Mouse (Mus musculus): Measurements from ENCODE around the gene Bcl11a. TPM values are rescaled to one million over a fixed set of nuclear protein-coding genes. Genes with fewer than 3 reads are reported as not detected.

The Bcl11a gene
- polyA plus RNA-seq, 1 experiment from 2014 or later, result 10.3 TPM

GRCm38 (mm10) chr11:24171675-24172285 lies 93.9 kb downstream of the Bcl11a start:
- ATAC-seq, result no peak
- 73% methylated on average over 5 of the region's 5 CpGs for WGBS (ENCODE audit: insufficient replicate concordance)
- Histone ChIP-seq H3K4me3 (ENCODE audit: low read depth, low read length) (no peak overlapping the region), H3K9ac (replicated peaks) (no peak overlapping the region), H3K27me3 (ENCODE audit: insufficient read depth, low read length) (no peaks in the 10 kb centered on the region), H3K9me3 (ENCODE audit: low read length) (no peaks in the 10 kb centered on the region), H3K4me1 (ENCODE audit: insufficient read depth) (no peaks in the 10 kb centered on the region), H3K4me2 (ENCODE audit: low read depth, low read length) (no peak overlapping the region), H3K27ac (ENCODE audit: low read depth) (no peak overlapping the region), H3K36me3 (replicated peaks; ENCODE audit: insufficient read depth, low read length) (no peaks in the 10 kb centered on the region)
- DNase-seq, result no peak
- TF ChIP-seq EP300 (IDR thresholded peaks at IDR 0.05; ENCODE audit: low read depth), result no peak
- TF ChIP-seq CTCF (IDR thresholded peaks at IDR 0.05; ENCODE audit: low read depth), result no peak

DNA sequence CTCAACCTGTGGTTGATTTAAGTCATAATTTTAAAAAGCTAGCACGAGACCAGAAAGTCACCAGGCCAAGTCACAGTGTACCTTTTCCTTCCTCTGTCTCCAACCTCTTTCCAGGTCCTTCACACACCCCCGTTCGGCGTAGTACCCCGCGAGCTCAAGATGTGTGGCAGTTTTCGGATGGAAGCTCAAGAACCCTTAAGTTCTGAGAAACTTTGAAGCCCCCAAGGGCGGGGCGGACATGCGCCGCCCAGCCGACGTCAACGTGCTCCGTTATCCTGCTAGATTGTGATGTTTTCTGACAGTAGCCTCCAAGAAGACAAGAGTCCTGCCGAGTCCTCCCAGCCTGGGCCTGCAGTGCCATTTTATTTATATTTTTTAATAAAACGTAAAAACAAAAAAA lies 94.7 kb downstream of the Bcl11a start:
- TF ChIP-seq CTCF (IDR thresholded peaks at IDR 0.05; ENCODE audit: low read depth) (no peak), EP300 (IDR thresholded peaks at IDR 0.05; ENCODE audit: low read depth) (no peak)
- H3K4me2 ChIP-seq (ENCODE audit: low read depth, low read length), result no peak overlapping the region
- H3K27me3 ChIP-seq (ENCODE audit: insufficient read depth, low read length), result no peaks in the 10 kb centered on the region
- no peak overlapping the region for H3K9ac ChIP-seq (replicated peaks)
- H3K4me1 ChIP-seq (ENCODE audit: insufficient read depth), result no peaks in the 10 kb centered on the region
- WGBS (ENCODE audit: insufficient replicate concordance), result 88% methylated on average over 17 of the region's 17 CpGs
- ATAC-seq (no peak), DNase-seq (no peak)
- H3K36me3 ChIP-seq (replicated peaks; ENCODE audit: insufficient read depth, low read length), result no peaks in the 10 kb centered on the region
- H3K9me3 ChIP-seq (ENCODE audit: low read length), result no peaks in the 10 kb centered on the region
- no peak overlapping the region for H3K4me3 ChIP-seq (ENCODE audit: low read depth, low read length)
- no peak overlapping the region for H3K27ac ChIP-seq (ENCODE audit: low read depth)

DNA sequence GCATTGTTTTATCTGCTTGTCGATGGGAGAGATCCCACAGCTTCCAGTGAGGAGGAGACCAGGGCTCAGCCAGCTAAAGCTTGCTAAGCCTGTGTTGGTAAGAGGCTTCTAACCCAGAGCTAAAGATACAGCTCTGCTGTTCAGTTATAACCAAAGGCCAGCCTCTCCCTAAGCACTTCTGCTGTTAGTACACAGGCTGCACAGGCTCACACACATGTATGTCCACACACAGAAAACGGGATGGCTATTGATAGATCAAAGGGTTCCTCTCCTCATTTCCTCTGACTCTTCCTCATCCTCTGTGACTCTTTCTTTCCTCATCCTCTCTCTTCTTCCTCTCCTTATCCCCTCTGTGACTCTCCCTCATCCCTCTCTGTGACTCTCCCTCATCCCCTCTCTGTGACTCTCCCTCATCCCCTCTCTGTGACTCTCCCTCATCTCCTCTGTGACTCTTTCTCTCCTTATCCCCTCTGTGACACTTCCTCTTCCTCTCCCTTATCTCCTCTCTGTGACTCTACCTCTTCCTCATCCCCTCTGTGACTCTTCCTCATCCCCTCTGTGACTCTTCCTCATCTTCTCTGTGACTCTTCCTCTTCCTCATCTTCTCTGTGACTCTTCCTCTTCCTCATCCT lies 96.4 kb downstream of the Bcl11a start:
- Histone ChIP-seq H3K27ac (ENCODE audit: low read depth) (no peak overlapping the region), H3K4me3 (ENCODE audit: low read depth, low read length) (no peak overlapping the region), H3K4me2 (ENCODE audit: low read depth, low read length) (no peak overlapping the region), H3K9me3 (ENCODE audit: low read length) (no peaks in the 10 kb centered on the region), H3K27me3 (ENCODE audit: insufficient read depth, low read length) (no peaks in the 10 kb centered on the region), H3K4me1 (ENCODE audit: insufficient read depth) (no peaks in the 10 kb centered on the region), H3K36me3 (replicated peaks; ENCODE audit: insufficient read depth, low read length) (no peaks in the 10 kb centered on the region), H3K9ac (replicated peaks) (no peak overlapping the region)
- no peak for DNase-seq
- TF ChIP-seq CTCF (IDR thresholded peaks at IDR 0.05; ENCODE audit: low read depth), result no peak
- ATAC-seq, result no peak
- 76% methylated on average over 2 of the region's 2 CpGs for WGBS (ENCODE audit: insufficient replicate concordance)

GRCm38 (mm10) chr11:24177458-24177857 lies 99.6 kb downstream of the Bcl11a start:
- Histone ChIP-seq H3K36me3 (replicated peaks; ENCODE audit: insufficient read depth, low read length) (no peaks in the 10 kb centered on the region), H3K27ac (ENCODE audit: low read depth) (no peak overlapping the region), H3K4me2 (ENCODE audit: low read depth, low read length) (no peak overlapping the region), H3K9ac (replicated peaks) (no peak overlapping the region), H3K9me3 (ENCODE audit: low read length) (no peaks in the 10 kb centered on the region), H3K27me3 (ENCODE audit: insufficient read depth, low read length) (no peaks in the 10 kb centered on the region), H3K4me1 (ENCODE audit: insufficient read depth) (no peaks in the 10 kb centered on the region), H3K4me3 (ENCODE audit: low read depth, low read length) (no peak overlapping the region)
- TF ChIP-seq EP300 (IDR thresholded peaks at IDR 0.05; ENCODE audit: low read depth), result no peak
- TF ChIP-seq CTCF (IDR thresholded peaks at IDR 0.05; ENCODE audit: low read depth), result no peak
- WGBS (ENCODE audit: insufficient replicate concordance), result 79% methylated on average over 4 of the region's 4 CpGs
- DNase-seq, result no peak
- ATAC-seq, result no peak

GRCm38 (mm10) chr11:24178823-24179476 lies 101.1 kb downstream of the Bcl11a start:
- Histone ChIP-seq H3K27me3 (ENCODE audit: insufficient read depth, low read length) (no peaks in the 10 kb centered on the region), H3K27ac (ENCODE audit: low read depth) (no peak overlapping the region), H3K4me2 (ENCODE audit: low read depth, low read length) (no peak overlapping the region), H3K4me3 (ENCODE audit: low read depth, low read length) (no peak overlapping the region), H3K4me1 (ENCODE audit: insufficient read depth) (no peaks in the 10 kb centered on the region; the same call in 1 of the 2 replicates), H3K36me3 (replicated peaks; ENCODE audit: insufficient read depth, low read length) (no peaks in the 10 kb centered on the region), H3K9ac (replicated peaks) (no peak overlapping the region), H3K9me3 (ENCODE audit: low read length) (no peaks in the 10 kb centered on the region)
- no peak for TF ChIP-seq CTCF (IDR thresholded peaks at IDR 0.05; ENCODE audit: low read depth)
- no peak for TF ChIP-seq EP300 (IDR thresholded peaks at IDR 0.05; ENCODE audit: low read depth)
- no peak for ATAC-seq
- no peak for DNase-seq
- WGBS (ENCODE audit: insufficient replicate concordance), result 78% methylated on average over 6 of the region's 6 CpGs

GRCm38 (mm10) chr11:24180040-24180439 lies 102.2 kb downstream of the Bcl11a start:
- no peak overlapping the region for H3K4me3 ChIP-seq (ENCODE audit: low read depth, low read length)
- H3K27ac ChIP-seq (ENCODE audit: low read depth), result no peak overlapping the region
- H3K36me3 ChIP-seq (replicated peaks; ENCODE audit: insufficient read depth, low read length), result no peaks in the 10 kb centered on the region
- no peaks in the 10 kb centered on the region for H3K9me3 ChIP-seq (ENCODE audit: low read length)
- ATAC-seq (no peak), DNase-seq (no peak)
- 75% methylated on average over 7 of the region's 7 CpGs for WGBS (ENCODE audit: insufficient replicate concordance)
- no peaks in the 10 kb centered on the region for H3K27me3 ChIP-seq (ENCODE audit: insufficient read depth, low read length)
- peaks cover 4% of the 10 kb centered on the region for H3K4me1 ChIP-seq (ENCODE audit: insufficient read depth)
- no peak overlapping the region for H3K9ac ChIP-seq (replicated peaks)
- H3K4me2 ChIP-seq (ENCODE audit: low read depth, low read length), result no peak overlapping the region
- TF ChIP-seq CTCF (IDR thresholded peaks at IDR 0.05; ENCODE audit: low read depth), result no peak
- no peak for TF ChIP-seq EP300 (IDR thresholded peaks at IDR 0.05; ENCODE audit: low read depth)

All from liver, postnatal 0 days (tissue).